Mouse (Mus musculus) kidney, adult 2 months (tissue): ENCODE measurements at regions not wholly inside any gene's neighbourhood (a gene's known extent, or its start where the extent isn't known, plus 50 kb on each side); places are given as distances from the start of the nearest gene placed in this dataset.

Experiments
- CTCF ChIP-seq: fragments of 200-500 bp; conservative IDR thresholded peaks from 2 replicates; pipeline ENCODE4 v1.5.1; 2011; ENCODE audit warnings: low read depth, mild to moderate bottlenecking, control low read depth, low read length, moderate library complexity, mixed read lengths; ENCODE audit not compliant: insufficient read depth, insufficient read length
- POLR2A ChIP-seq: fragments of 200-500 bp; IDR thresholded peaks from one replicate; pipeline ENCODE4 v1.6.1; 2011; ENCODE audit warnings: low read depth, low read length, control low read depth

GRCm38 (mm10) chr5:43390997-43391396 is 124.3 kb upstream of the C1qtnf7 start:
- no peak for TF ChIP-seq POLR2A
- no peak for TF ChIP-seq CTCF
